Mouse (Mus musculus): ENCODE measurements around the gene Gpr88. TPM values are rescaled to one million over a fixed set of nuclear protein-coding genes. Genes with fewer than 3 reads are reported as not detected.

Gpr88 gene
- polyA plus RNA-seq (2014; fragmentation: Nextera tagmentation; extraction: Ambion mirVana): 0.65 and 1.2 TPM in 2 replicates

DNA sequence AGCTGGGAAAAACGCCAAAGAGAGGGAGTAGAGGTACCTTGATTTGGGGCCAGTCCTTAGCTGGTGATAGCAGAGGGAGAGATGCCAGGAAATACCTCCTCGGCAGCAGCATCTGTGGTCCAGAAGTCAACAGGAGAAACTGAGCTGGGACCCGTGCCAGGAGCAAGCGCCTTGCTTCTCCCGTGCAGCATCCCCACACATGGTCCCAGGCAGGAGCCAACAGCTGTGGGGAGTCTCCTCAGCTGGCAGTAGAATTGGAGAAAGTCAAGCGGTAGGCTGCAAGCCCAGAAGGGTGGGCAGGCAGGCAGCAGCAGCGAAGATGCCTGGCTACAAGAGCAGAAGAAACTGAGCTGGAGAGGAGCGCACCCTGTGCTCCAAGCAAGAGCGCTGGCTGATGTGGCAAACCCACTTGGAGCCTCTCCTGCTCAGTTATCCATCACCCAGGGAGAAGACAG is at the start of gene Gpr88:
TSS of gene Gpr88 (minus strand) at position 427 of the 455 bp plus-strand sequence.
- Histone ChIP-seq H3K4me1 (ENCODE audit: control insufficient read depth, insufficient read depth, low read length) (peaks cover 22% of the 10 kb centered on the region; the same call in 1 of the 2 replicates), H3K9me3 (ENCODE audit: control insufficient read depth, low read length) (no peaks in the 10 kb centered on the region), H3K9ac (ENCODE audit: low read depth, low read length) (peak within 1 kb of the TSS; percentile 48; the same call in 1 of the 2 replicates), H3K4me2 (replicated peaks; ENCODE audit: low read depth, low read length) (peak within 1 kb of the TSS; percentile 98), H3K27me3 (ENCODE audit: control insufficient read depth, insufficient read depth, low read length) (peaks cover 43% of the 10 kb centered on the region), H3K27ac (ENCODE audit: low read depth, low read length) (no peak within 1 kb of the TSS), H3K4me3 (ENCODE audit: low read length) (peak within 1 kb of the TSS; percentile 58), H3K36me3 (ENCODE audit: control insufficient read depth, insufficient read depth, low read length) (no peaks in the 10 kb centered on the region)
- 5% methylated on average over 9 of the region's 9 CpGs for WGBS
- ATAC-seq (ENCODE audit: low FRiP score, low TSS enrichment): peak; percentile 50; the same call in 1 of the 2 replicates

DNA sequence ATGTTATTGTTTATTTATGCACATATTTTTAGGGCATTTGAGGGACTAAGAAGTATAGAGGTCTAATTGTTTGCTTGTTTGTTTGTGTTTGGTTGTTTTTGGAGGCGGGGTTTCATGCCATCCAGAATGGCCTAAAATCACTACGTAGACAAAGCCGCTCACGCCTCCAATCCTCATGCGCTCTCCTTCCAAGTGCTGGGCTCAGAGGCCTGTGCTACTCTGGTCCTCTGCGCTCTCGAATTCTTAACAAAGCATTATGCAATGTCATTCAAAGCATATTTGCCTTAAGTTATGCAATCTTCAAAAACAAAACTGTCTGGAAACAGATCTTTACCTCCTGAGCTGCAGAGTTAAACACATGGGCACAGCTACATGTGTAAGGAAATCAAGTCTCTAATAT is 49.3 kb upstream of the Gpr88 start:
- Histone ChIP-seq H3K27ac (ENCODE audit: low read depth, low read length) (no peak overlapping the region), H3K36me3 (ENCODE audit: control insufficient read depth, insufficient read depth, low read length) (peaks cover 18% of the 10 kb centered on the region; the same call in 1 of the 2 replicates), H3K4me1 (ENCODE audit: control insufficient read depth, insufficient read depth, low read length) (no peaks in the 10 kb centered on the region), H3K9me3 (ENCODE audit: control insufficient read depth, low read length) (no peaks in the 10 kb centered on the region), H3K4me3 (ENCODE audit: low read length) (no peak overlapping the region), H3K4me2 (replicated peaks; ENCODE audit: low read depth, low read length) (no peak overlapping the region), H3K9ac (ENCODE audit: low read depth, low read length) (no peak overlapping the region), H3K27me3 (ENCODE audit: control insufficient read depth, insufficient read depth, low read length) (no peaks in the 10 kb centered on the region)
- ATAC-seq (ENCODE audit: low FRiP score, low TSS enrichment): no peak
- 96% methylated on average over 7 of the region's 7 CpGs for WGBS

DNA sequence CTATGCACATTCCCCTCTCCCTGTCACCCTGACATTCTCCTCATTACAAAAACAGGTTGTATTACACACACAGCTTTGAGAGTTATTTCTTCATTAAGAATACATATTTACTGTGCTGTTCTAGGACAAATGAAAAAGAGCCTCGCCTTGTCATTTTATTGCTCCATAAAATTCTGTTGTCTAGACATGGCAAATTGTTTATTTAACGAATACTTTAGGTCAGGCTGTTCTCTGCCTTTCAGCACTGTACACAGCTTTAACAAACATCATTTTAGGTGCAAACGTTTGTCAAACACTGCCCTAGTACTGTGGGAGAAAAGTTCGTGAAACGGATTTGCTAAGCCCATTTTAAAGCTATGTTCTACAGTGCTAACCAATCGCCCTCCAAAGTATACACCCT is 48.5 kb upstream of the Gpr88 start:
- H3K4me2 ChIP-seq (replicated peaks; ENCODE audit: low read depth, low read length): no peak overlapping the region
- no peak for ATAC-seq (ENCODE audit: low FRiP score, low TSS enrichment)
- no peaks in the 10 kb centered on the region for H3K4me1 ChIP-seq (ENCODE audit: control insufficient read depth, insufficient read depth, low read length)
- H3K36me3 ChIP-seq (ENCODE audit: control insufficient read depth, insufficient read depth, low read length): peaks cover 19% of the 10 kb centered on the region; the same call in 1 of the 2 replicates
- H3K27ac ChIP-seq (ENCODE audit: low read depth, low read length): no peak overlapping the region
- no peak overlapping the region for H3K4me3 ChIP-seq (ENCODE audit: low read length)
- no peaks in the 10 kb centered on the region for H3K27me3 ChIP-seq (ENCODE audit: control insufficient read depth, insufficient read depth, low read length)
- 76% methylated on average over 6 of the region's 6 CpGs for WGBS
- no peak overlapping the region for H3K9ac ChIP-seq (ENCODE audit: low read depth, low read length)
- no peaks in the 10 kb centered on the region for H3K9me3 ChIP-seq (ENCODE audit: control insufficient read depth, low read length)

DNA sequence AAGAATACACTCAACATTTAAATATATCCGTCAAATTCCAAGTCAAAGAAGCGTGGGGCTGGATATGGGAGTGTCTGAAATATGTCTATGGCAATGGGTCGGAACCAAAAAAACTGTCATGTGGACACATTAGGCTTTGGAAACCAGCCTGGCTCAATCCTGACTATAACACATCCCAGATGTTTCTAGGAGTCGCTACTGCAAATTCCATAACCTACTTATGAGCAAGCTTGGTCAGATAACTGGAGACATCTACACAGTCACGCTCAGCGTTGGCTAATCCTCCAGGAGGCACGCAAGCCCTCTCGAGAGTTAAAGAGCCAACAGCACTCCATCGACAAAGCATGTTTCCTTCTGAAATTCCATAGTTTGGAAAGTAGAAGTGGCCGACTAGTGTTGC is 45.4 kb upstream of the Gpr88 start:
- Histone ChIP-seq H3K27me3 (ENCODE audit: control insufficient read depth, insufficient read depth, low read length) (no peaks in the 10 kb centered on the region), H3K9ac (ENCODE audit: low read depth, low read length) (no peak overlapping the region), H3K36me3 (ENCODE audit: control insufficient read depth, insufficient read depth, low read length) (peaks cover 21% of the 10 kb centered on the region), H3K9me3 (ENCODE audit: control insufficient read depth, low read length) (no peaks in the 10 kb centered on the region), H3K27ac (ENCODE audit: low read depth, low read length) (no peak overlapping the region), H3K4me2 (replicated peaks; ENCODE audit: low read depth, low read length) (no peak overlapping the region), H3K4me1 (ENCODE audit: control insufficient read depth, insufficient read depth, low read length) (no peaks in the 10 kb centered on the region), H3K4me3 (ENCODE audit: low read length) (no peak overlapping the region)
- 90% methylated on average over 10 of the region's 10 CpGs for WGBS
- ATAC-seq (ENCODE audit: low FRiP score, low TSS enrichment): no peak

DNA sequence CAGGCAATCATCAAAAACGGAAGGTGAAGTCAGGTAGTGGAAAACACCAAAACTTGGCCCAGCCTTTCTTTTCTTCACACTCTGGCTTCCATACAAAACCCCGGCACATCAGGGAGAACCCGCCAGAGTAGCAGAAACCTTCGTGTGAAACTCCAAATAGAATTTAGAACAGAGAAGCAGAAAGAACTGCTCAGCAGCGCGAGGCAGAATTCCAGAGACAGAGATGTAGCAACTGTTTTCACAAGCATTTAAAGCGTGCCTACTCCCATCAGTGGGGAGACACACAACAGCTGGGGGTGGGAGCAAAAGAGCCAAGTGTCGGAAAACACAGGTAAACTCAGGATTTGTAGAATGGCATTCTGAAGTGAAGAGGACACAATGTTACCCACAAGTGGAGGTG is 44.7 kb upstream of the Gpr88 start:
- 90% methylated on average over 8 of the region's 8 CpGs for WGBS
- Histone ChIP-seq H3K9me3 (ENCODE audit: control insufficient read depth, low read length) (no peaks in the 10 kb centered on the region), H3K36me3 (ENCODE audit: control insufficient read depth, insufficient read depth, low read length) (peaks cover 28% of the 10 kb centered on the region), H3K27ac (ENCODE audit: low read depth, low read length) (no peak overlapping the region), H3K4me2 (replicated peaks; ENCODE audit: low read depth, low read length) (no peak overlapping the region), H3K4me1 (ENCODE audit: control insufficient read depth, insufficient read depth, low read length) (no peaks in the 10 kb centered on the region), H3K9ac (ENCODE audit: low read depth, low read length) (no peak overlapping the region), H3K4me3 (ENCODE audit: low read length) (no peak overlapping the region), H3K27me3 (ENCODE audit: control insufficient read depth, insufficient read depth, low read length) (no peaks in the 10 kb centered on the region)
- ATAC-seq (ENCODE audit: low FRiP score, low TSS enrichment): no peak

DNA sequence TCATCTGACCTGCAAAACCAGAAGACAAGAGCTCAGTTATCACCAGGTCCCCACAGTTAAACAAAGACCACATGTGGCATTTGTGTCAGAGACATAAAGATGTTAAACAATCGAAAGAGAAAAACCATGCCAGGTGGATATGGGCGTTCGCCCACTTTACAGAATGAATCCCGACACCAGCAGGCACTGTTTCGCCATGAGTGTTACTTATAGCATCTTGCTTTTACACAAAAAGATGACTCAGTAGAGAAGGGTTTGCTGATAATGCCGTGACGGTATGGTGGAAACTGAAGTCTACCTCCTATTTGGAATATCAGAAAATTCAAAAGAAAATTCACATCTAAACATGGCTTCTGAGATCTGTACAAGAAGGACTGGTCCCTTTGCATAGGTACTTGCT is 43.9 kb upstream of the Gpr88 start:
- peaks cover 29% of the 10 kb centered on the region for H3K36me3 ChIP-seq (ENCODE audit: control insufficient read depth, insufficient read depth, low read length)

DNA sequence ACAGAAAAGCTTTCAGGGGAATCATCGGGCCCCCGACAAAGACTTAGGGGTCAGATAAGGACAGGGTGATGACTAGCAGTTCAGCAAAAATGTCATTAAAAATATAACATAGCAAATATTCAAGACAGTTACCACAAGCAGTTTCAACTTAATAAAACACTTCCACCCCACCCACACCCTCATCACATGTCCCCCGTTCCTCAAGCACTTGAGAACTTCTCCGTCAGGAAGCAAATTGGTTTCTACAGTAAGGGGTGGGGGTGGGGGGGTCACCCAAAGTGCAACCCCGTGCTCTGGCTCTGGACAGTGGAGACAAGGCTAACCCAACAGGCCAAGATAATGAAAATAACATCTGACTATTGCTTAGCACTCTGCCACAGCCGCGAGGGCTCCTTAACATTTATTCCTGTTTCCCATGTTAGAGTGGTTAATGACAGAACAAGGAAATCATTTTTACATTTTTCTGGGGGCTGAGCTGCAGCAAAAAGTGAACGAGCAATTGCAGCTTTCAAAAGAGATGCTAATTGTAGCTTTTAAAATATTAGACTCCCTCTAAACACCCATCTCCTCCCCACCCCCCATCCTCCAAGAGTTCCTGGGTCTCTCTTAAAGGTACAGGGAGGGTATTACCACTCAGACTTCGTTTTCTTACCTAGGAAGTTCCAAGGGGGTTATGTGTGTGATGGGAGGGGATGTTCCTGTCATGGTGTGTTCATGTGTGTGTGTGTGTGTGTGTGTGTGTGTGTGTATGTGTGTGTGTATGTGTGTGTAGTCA is 36.9 kb upstream of the Gpr88 start:
- WGBS: 88% methylated on average over 9 of the region's 9 CpGs
- H3K4me1 ChIP-seq (ENCODE audit: control insufficient read depth, insufficient read depth, low read length): no peaks in the 10 kb centered on the region
- H3K4me2 ChIP-seq (replicated peaks; ENCODE audit: low read depth, low read length): no peak overlapping the region
- peaks cover 11% of the 10 kb centered on the region for H3K36me3 ChIP-seq (ENCODE audit: control insufficient read depth, insufficient read depth, low read length)
- no peak for ATAC-seq (ENCODE audit: low FRiP score, low TSS enrichment)
- no peaks in the 10 kb centered on the region for H3K27me3 ChIP-seq (ENCODE audit: control insufficient read depth, insufficient read depth, low read length)
- no peak overlapping the region for H3K4me3 ChIP-seq (ENCODE audit: low read length)
- H3K27ac ChIP-seq (ENCODE audit: low read depth, low read length): no peak overlapping the region
- no peak overlapping the region for H3K9ac ChIP-seq (ENCODE audit: low read depth, low read length)
- H3K9me3 ChIP-seq (ENCODE audit: control insufficient read depth, low read length): no peaks in the 10 kb centered on the region

More for the DNA sequence above, 43.9 kb upstream of the Gpr88 start:
- H3K4me1 ChIP-seq (ENCODE audit: control insufficient read depth, insufficient read depth, low read length): no peaks in the 10 kb centered on the region
- H3K4me3 ChIP-seq (ENCODE audit: low read length): no peak overlapping the region
- no peak for ATAC-seq (ENCODE audit: low FRiP score, low TSS enrichment)
- no peaks in the 10 kb centered on the region for H3K9me3 ChIP-seq (ENCODE audit: control insufficient read depth, low read length)
- H3K27me3 ChIP-seq (ENCODE audit: control insufficient read depth, insufficient read depth, low read length): no peaks in the 10 kb centered on the region
- no peak overlapping the region for H3K9ac ChIP-seq (ENCODE audit: low read depth, low read length)
- no peak overlapping the region for H3K4me2 ChIP-seq (replicated peaks; ENCODE audit: low read depth, low read length)
- 93% methylated on average over 7 of the region's 7 CpGs for WGBS
- H3K27ac ChIP-seq (ENCODE audit: low read depth, low read length): no peak overlapping the region

DNA sequence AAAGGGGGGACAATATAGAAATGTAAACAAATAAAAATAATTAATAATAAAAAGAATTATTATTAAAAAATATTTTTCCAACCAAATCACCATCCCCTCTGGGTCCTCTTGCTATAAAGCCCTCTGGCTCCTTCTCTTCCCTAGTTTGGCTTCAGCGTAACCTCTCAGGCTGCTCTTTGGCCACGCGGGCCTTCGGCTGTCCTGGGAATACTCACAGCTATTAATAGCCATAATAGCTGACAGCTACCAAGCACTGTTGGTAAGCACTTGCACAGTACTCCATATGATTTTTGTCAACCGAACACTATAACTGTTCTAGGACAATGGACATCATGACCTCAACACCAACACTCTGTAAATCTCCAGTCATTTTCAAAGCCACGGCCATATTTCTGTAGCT is 35.5 kb upstream of the Gpr88 start:
- Histone ChIP-seq H3K9ac (ENCODE audit: low read depth, low read length) (no peak overlapping the region), H3K9me3 (ENCODE audit: control insufficient read depth, low read length) (no peaks in the 10 kb centered on the region), H3K27ac (ENCODE audit: low read depth, low read length) (no peak overlapping the region), H3K4me1 (ENCODE audit: control insufficient read depth, insufficient read depth, low read length) (no peaks in the 10 kb centered on the region), H3K36me3 (ENCODE audit: control insufficient read depth, insufficient read depth, low read length) (peaks cover 9% of the 10 kb centered on the region), H3K4me2 (replicated peaks; ENCODE audit: low read depth, low read length) (no peak overlapping the region), H3K27me3 (ENCODE audit: control insufficient read depth, insufficient read depth, low read length) (no peaks in the 10 kb centered on the region), H3K4me3 (ENCODE audit: low read length) (no peak overlapping the region)
- 80% methylated on average over 6 of the region's 6 CpGs for WGBS
- no peak for ATAC-seq (ENCODE audit: low FRiP score, low TSS enrichment)

DNA sequence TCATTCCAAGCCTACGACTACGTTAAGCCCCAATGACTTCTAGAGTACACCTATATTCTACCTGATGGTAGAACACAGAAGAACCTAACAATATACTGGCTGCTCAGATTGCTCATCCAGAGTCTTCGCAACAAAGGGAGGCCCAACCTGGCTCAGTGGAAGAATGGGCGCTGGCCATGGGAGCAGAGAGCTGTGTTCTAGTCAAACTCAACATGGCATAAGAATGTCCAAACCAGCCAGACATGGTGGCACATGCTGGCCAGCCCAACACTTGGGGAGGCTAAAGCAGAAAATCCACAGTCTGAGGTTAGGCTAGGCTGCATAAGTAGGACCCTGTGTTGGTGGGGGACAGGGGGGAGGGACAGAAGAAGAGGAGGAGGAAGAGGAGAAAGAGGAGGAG is 31.4 kb upstream of the Gpr88 start:
- Histone ChIP-seq H3K36me3 (ENCODE audit: control insufficient read depth, insufficient read depth, low read length) (no peaks in the 10 kb centered on the region), H3K27ac (ENCODE audit: low read depth, low read length) (no peak overlapping the region), H3K9me3 (ENCODE audit: control insufficient read depth, low read length) (no peaks in the 10 kb centered on the region), H3K4me1 (ENCODE audit: control insufficient read depth, insufficient read depth, low read length) (no peaks in the 10 kb centered on the region), H3K27me3 (ENCODE audit: control insufficient read depth, insufficient read depth, low read length) (no peaks in the 10 kb centered on the region), H3K9ac (ENCODE audit: low read depth, low read length) (no peak overlapping the region), H3K4me2 (replicated peaks; ENCODE audit: low read depth, low read length) (no peak overlapping the region), H3K4me3 (ENCODE audit: low read length) (no peak overlapping the region)
- ATAC-seq (ENCODE audit: low FRiP score, low TSS enrichment): no peak
- 96% methylated on average over 4 of the region's 4 CpGs for WGBS

Measured in kidney, embryonic 14.5 days (tissue).